Mouse (Mus musculus) testis, postnatal 14 days (tissue): Measurements from ENCODE around the gene Sh2d6.
A peak's percentile ranks its signal among the peaks of the same experiment; 100 is the strongest.
"Not testable (repeated sequence)": the region's sequence is repeated elsewhere in the genome, so short reads cannot be mapped to it uniquely, and the experiment has no call there.

ENCODE experiments used
- DNase-seq: peaks from one replicate; pipeline ENCODE4 v3.0.0; 2021; ENCODE audit warnings: low spot score

The Sh2d6 gene

DNA sequence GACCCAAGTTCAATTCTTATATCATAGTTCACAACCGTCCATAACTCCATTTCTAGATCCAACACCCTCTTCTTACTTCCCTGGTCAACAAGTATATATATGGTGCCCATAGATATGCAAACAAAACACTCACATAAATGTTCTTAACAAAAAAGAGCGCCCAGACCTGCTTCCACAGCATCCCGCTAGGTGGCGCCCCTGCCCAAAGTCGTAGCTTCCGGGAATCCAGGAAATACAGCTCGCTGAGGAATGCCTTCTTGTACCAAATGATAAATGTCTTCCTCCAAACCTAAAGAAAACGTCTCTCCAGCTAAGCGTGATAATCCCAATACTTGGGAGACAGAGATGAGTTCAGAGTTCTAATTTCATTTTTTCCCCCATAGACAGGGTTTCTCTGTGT is 13.7 kb upstream of the Sh2d6 start:
- DNase-seq: peak; percentile 79

DNA sequence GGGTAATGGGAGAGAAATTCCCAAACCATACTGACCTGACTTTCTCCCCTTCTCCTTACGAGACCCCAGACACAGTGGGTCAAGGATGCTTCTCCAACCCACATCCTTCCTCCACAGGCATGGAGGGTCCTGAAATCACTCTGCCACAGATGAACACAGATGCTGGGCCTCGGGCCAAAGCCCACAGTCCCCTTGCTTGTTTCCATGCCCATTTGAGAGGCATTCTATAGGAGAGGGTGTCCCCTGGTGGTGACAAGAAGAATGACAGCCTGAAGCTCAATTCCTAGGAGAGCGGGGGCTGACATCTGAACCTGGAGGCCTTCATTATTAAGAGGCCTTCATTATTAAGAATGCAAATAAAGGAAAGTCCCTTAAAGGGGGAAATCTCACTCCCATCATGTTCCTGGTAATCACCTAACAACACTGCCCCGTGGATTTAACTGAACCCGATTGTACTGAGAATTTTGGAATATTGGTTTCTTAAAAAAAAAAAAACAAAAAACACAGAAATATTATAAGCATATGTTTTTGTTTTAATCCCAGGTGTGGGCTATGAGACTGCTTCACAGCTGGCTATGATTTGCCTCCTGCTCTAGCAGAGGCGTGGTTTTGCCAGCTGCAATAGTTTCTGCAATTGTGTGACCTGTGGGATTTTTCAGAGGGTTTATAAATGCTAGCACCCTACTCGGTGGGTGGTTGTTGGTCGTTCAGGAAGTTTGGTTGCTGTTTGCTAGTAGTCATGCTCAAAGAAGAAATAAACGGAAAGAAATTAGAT is 12.7 kb upstream of the Sh2d6 start:
- peak; percentile 44 for DNase-seq

DNA sequence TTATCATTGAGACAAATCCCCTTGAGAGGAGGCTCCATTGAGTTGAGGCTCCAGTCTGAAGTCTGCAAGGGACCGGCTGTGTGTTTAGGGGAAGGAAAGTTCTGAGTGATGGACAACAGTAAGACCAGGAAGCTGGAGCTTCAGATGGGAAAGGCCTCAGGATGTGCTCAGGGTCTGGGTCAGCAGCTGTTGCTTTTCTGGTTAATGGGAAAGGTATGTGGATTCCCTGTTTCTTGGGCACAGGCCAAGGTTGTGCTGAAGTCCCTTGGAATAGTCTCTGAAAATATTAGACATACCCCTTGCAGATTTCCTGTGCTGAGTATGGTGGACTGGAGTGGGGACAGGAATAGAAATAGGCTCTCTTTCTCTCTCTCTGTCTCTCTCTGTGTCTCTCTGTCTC is 12.0 kb upstream of the Sh2d6 start:
- not testable (repeated sequence) for DNase-seq

GRCm38 (mm10) chr6:72532580-72532979 is 11.1 kb upstream of the Sh2d6 start:
- DNase-seq: no peak

DNA sequence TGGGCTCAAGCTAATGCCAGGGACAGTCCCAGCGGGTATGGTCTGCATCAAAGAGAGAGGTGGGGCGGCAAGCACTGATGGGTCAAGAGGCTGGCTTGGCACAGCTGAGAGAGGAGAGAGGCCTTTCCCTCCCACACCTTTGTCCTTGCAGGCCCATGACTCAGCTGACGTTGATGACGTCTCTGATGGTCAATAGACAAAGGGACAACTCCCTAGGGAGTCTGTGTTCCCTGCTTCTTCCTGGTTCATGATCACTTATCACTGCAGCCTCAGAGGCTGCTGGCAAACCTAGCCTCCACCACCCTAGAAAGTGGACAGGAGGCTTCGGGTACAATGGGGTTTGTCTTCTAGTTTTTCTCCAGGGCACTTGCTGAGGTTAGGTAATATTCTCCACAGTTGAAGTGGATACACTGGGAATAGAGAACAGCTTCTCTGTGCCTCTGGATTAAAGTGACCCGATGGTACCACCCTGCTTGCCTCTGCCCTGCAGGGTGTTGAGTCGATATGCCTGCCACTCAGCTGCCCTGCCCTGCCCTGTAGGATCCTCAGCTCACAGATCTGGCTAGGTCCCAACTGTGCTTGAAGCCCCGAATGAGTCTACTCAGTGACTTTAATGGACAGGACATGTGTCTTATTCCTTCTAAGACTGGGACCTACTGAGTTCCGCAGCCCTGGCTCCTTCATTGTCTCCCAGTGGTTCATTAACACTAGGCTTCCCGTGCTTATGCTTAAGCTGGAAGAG is 7.1 kb upstream of the Sh2d6 start:
- DNase-seq: peak; percentile 81

- peak; percentile 65 for DNase-seq
Observed at GRCm38 (mm10) chr6:72527070-72527469, 5.6 kb upstream of the Sh2d6 start.

- DNase-seq: no peak
Observed at GRCm38 (mm10) chr6:72524160-72524559, 2.7 kb upstream of the Sh2d6 start.

- DNase-seq: no peak
Observed at GRCm38 (mm10) chr6:72523222-72523621, 1.7 kb upstream of the Sh2d6 start.

DNA sequence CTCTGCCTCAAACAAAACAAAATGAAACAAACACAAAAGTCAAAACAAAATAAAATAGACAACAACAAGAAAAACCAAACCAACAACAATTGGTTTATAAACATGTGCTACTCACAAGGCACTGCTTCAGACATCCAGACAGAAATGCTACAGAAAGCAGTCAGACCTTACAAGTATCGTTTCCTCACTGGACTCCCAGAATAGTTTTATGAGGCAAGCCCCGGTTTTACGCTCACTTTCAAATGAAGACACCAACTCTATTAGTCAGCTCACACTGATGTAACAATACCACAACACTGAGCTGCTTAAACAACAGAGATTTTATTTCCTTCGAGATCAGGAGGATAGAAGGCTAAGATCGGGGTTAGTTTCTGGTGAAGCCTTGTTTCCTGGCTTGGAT is 781 bp upstream of the Sh2d6 start:
- no peak for DNase-seq

- no peak for DNase-seq
Observed at GRCm38 (mm10) chr6:72520904-72521303, 603 bp downstream of the Sh2d6 start.

GRCm38 (mm10) chr6:72519892-72520663 is 1.4 kb downstream of the Sh2d6 start:
- no peak for DNase-seq

DNA sequence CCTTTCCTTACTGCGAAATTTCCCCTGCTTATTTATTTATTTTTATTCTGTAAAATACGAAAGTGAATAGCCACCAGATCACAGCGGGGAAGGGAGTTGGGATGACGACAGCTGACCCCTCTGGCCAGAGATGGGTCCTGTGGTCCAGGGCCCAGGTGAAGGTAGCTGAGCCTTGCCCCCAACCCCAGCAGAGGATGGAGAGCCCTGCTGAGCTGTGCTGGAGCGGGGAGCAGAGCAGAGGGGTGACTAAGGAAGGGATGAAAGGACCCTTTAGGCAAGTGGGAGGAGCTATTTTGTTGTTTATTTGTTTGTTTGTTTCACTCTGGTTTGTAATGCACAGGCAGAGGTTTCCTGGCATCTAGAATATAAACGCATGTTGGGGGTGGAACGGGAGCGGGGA is 2.2 kb downstream of the Sh2d6 start:
- DNase-seq: no peak

GRCm38 (mm10) chr6:72518842-72519241 is 2.7 kb downstream of the Sh2d6 start:
- DNase-seq: no peak

DNA sequence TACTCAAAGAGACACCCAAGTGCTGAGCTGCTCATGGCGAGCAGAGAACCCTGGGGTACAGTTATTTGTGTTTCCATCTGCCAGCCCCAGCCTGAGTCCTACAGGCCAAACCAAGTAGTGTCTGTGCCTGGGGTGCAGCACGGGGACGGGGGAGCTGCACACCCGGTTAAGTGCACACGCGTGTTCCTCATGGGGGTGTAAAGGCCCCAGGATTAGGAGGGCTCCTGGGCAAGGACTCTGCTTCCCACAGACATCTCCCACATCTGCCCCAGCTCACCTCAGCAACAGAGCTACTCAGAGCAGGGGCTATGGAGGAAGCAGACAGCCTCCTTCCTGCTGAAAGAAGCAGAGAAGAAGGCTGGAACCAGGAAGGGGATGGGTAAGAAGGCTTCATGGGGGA is 5.9 kb downstream of the Sh2d6 start:
- no peak for DNase-seq

DNA sequence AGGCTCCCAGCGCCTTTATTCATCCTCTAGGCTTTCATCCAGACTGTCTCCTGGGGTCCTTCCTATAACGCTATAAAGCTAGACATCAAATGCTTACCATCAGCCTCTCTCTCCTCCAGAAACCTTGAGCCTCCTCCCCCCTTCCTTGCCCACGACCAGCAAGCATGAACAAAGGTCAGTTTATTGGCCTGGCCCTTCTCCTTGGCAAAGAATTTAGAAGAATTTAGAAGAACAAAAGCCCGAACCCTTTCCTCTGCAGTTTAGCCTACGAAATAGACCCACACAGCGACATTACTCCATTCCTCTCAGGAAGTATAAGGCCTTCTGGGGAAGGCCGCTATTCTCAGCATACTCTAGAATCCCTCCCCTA is 8.5 kb downstream of the Sh2d6 start:
- no peak for DNase-seq

GRCm38 (mm10) chr6:72512386-72513070 is 9.0 kb downstream of the Sh2d6 start:
- peak; percentile 87 for DNase-seq

- no peak for DNase-seq
Observed at GRCm38 (mm10) chr6:72510686-72511421, 10.7 kb downstream of the Sh2d6 start.

- no peak for DNase-seq
Observed at GRCm38 (mm10) chr6:72509872-72510435, 11.6 kb downstream of the Sh2d6 start.

GRCm38 (mm10) chr6:72508596-72508995 is 12.9 kb downstream of the Sh2d6 start:
- DNase-seq: no peak

- no peak for DNase-seq
Observed at GRCm38 (mm10) chr6:72506104-72506503, 15.4 kb downstream of the Sh2d6 start.

DNA sequence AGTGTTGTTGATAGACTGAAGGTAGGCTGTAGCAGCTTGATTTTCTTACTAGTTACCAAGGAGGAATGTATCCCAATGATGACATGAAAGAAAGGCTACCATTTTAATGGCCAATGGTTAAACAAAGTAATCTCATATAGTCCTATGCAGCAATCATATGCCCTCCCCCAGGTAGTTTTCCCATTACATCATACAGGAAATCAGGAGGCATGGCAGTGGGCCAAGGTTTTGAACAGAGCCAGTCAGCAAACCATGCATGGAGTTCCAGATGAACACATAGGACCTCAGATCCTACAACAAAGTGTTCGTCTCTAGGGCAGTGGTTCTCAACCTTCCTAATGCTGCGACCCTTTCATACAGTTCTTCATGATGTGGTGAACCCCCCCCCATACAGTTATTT is 17.6 kb downstream of the Sh2d6 start:
- no peak for DNase-seq
